Mouse (Mus musculus) midbrain, embryonic 13.5 days (tissue): ENCODE data around the gene Itpr2. TPM values are rescaled to one million over a fixed set of nuclear protein-coding genes. Genes with fewer than 3 reads are reported as not detected.
"Not testable (repeated sequence)": the region's sequence is repeated elsewhere in the genome, so short reads cannot be mapped to it uniquely, and the experiment has no call there.

Source experiments
- ATAC-seq: fragments of 200-750 bp; cut with Nextera tagmentation; 2 replicates; pipeline ENCODE4 v1.8.0; 2017; ENCODE audit warnings: mild to moderate bottlenecking, moderate TSS enrichment, moderate library complexity
- H3K27ac ChIP-seq: fragments of 300-500 bp; sonication (generic); 2 replicates; pipeline ENCODE4 v1.5.1; 2015; ENCODE audit warnings: inconsistent platforms, mild to moderate bottlenecking, moderate library complexity
- H3K27me3 ChIP-seq: fragments of 300-500 bp; sonication (generic); 2 replicates; pipeline ENCODE4 v1.6.1; 2015; ENCODE audit warnings: mild to moderate bottlenecking, inconsistent platforms
- H3K36me3 ChIP-seq: fragments of 300-500 bp; sonication (generic); 2 replicates; pipeline ENCODE4 v1.6.1; 2015; ENCODE audit warnings: mild to moderate bottlenecking, inconsistent platforms
- H3K4me1 ChIP-seq: fragments of 300-500 bp; sonication (generic); replicated peaks from 2 replicates; pipeline ENCODE4 v1.6.1; 2015; ENCODE audit warnings: inconsistent platforms
- H3K4me2 ChIP-seq: fragments of 300-500 bp; sonication (generic); replicated peaks from 2 replicates; pipeline ENCODE4 v1.6.1; 2015; ENCODE audit warnings: moderate library complexity, mild to moderate bottlenecking, inconsistent platforms
- H3K4me3 ChIP-seq: fragments of 300-500 bp; sonication (generic); replicated peaks from 2 replicates; pipeline ENCODE4 v1.5.1; 2015; ENCODE audit warnings: mild to moderate bottlenecking, inconsistent platforms
- H3K9ac ChIP-seq: fragments of 300-500 bp; sonication (generic); replicated peaks from 2 replicates; pipeline ENCODE4 v1.6.1; 2015; ENCODE audit warnings: mild to moderate bottlenecking, inconsistent platforms
- H3K9me3 ChIP-seq: fragments of 300-500 bp; sonication (generic); 2 replicates; pipeline ENCODE4 v1.6.1; 2016; ENCODE audit warnings: mild to moderate bottlenecking, inconsistent platforms
- WGBS: fragments of 180-500 bp; shearing (Covaris S2); methylation state at CpG from one replicate; pipeline ENCODE4 v1.1.7; 2015; 5-methylcytosine and 5-hydroxymethylcytosine counted together
- polyA plus RNA-seq: library from polyadenylated mRNA; unstranded; fragments of >200 nt; fragmentation: Nextera tagmentation; extraction: Ambion mirVana; gene quantifications from 2 replicates; pipeline ENCODE4 v1.2.1, GENCODE M21; 2015

Gene Itpr2
- polyA plus RNA-seq, 1 experiment from 2014 or later = 4.5 TPM

GRCm38 (mm10) chr6:146486073-146486472 is 15.9 kb downstream of the Itpr2 start:
- no peaks in the 10 kb centered on the region for H3K36me3 ChIP-seq
- H3K9me3 ChIP-seq = no peaks in the 10 kb centered on the region
- no peak for ATAC-seq
- H3K4me2 ChIP-seq = no peak overlapping the region
- no peak overlapping the region for H3K27ac ChIP-seq
- no peak overlapping the region for H3K4me3 ChIP-seq
- no peaks in the 10 kb centered on the region for H3K27me3 ChIP-seq
- no peaks in the 10 kb centered on the region for H3K4me1 ChIP-seq
- no peak overlapping the region for H3K9ac ChIP-seq
- WGBS = 79% methylated on average over 4 of the region's 4 CpGs

GRCm38 (mm10) chr6:146481441-146481840 is 20.6 kb downstream of the Itpr2 start:
- no peak overlapping the region for H3K9ac ChIP-seq
- no peaks in the 10 kb centered on the region for H3K4me1 ChIP-seq
- no peak overlapping the region for H3K27ac ChIP-seq
- 70% methylated on average over 6 of the region's 6 CpGs for WGBS
- H3K4me3 ChIP-seq = no peak overlapping the region
- H3K9me3 ChIP-seq = no peaks in the 10 kb centered on the region
- H3K4me2 ChIP-seq = no peak overlapping the region
- no peaks in the 10 kb centered on the region for H3K27me3 ChIP-seq
- no peak for ATAC-seq
- no peaks in the 10 kb centered on the region for H3K36me3 ChIP-seq

GRCm38 (mm10) chr6:146480925-146481324 is 21.1 kb downstream of the Itpr2 start:
- Histone ChIP-seq H3K9ac (no peak overlapping the region), H3K4me3 (no peak overlapping the region), H3K27ac (no peak overlapping the region), H3K4me1 (no peaks in the 10 kb centered on the region), H3K4me2 (no peak overlapping the region), H3K27me3 (no peaks in the 10 kb centered on the region), H3K9me3 (no peaks in the 10 kb centered on the region), H3K36me3 (no peaks in the 10 kb centered on the region)
- 75% methylated on average over 3 of the region's 3 CpGs for WGBS
- no peak for ATAC-seq

DNA sequence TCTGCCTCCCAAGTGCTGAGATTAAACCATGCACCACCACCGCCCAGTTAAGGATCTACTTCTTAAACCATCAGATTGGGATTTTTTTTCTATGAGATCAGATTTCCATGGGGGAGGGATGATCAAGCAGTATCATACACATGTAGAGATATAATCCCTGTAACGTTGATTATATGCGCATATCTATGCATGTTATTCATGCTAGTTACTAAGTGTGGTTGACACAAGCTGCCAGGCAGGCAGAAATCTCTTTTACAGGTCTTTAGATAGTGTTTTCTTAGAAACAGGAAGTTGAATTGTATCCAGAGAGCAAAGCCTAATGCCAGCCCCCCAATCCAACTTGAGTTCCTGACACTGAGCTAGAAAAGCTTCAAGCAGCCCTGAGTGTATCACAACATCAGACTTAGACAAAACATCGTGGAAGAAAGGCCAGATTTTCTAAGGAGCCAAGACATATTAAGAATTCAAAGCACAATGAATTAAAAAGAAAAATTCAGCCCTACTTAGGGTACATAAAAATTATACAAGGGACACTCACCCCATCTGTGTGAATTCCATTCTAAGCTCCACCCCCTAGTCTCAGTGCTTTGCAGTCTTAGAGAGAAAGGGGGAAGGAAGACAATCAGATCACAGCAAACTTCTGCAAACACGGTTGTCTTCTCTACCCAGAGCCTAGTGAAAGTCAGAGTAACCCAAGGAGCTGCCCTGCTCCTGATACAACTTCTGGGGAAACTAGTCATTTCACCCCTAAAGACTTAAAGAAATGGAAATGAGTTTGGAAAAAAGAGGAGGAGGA is 22.9 kb downstream of the Itpr2 start:
- Histone ChIP-seq H3K4me1 (no peaks in the 10 kb centered on the region), H3K9me3 (no peaks in the 10 kb centered on the region), H3K27ac (no peak overlapping the region), H3K36me3 (no peaks in the 10 kb centered on the region), H3K4me2 (no peak overlapping the region), H3K9ac (no peak overlapping the region), H3K27me3 (no peaks in the 10 kb centered on the region), H3K4me3 (no peak overlapping the region)
- 78% methylated on average over 5 of the region's 5 CpGs for WGBS
- no peak for ATAC-seq

DNA sequence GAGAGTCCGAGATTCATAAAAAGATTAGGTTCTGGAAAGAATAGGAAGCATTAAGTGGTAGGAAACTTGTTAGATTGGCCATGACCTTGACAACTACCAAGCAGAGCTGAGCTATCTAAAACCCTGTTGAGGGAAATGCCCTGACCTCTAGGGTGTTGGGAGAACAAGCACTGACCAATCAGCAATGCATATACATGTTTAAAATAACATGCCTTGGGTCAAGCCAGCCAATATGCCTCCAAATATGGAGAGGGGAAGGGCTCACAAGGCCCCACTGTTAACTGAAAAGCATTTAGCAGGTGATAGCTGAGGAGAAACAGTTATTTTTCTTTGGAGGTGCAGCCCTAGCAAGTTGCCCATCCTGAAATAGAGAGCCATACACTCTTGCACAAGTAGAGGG is 25.2 kb downstream of the Itpr2 start:
- Histone ChIP-seq H3K27ac (no peak overlapping the region), H3K9me3 (no peaks in the 10 kb centered on the region), H3K4me1 (no peaks in the 10 kb centered on the region), H3K4me3 (no peak overlapping the region), H3K36me3 (no peaks in the 10 kb centered on the region), H3K27me3 (no peaks in the 10 kb centered on the region), H3K4me2 (no peak overlapping the region), H3K9ac (no peak overlapping the region)
- WGBS = 67% methylated on average over 1 of the region's 1 CpGs
- ATAC-seq = no peak

- Histone ChIP-seq H3K4me3 (no peak overlapping the region), H3K9me3 (no peaks in the 10 kb centered on the region), H3K27ac (no peak overlapping the region), H3K4me1 (no peaks in the 10 kb centered on the region), H3K36me3 (no peaks in the 10 kb centered on the region), H3K4me2 (no peak overlapping the region), H3K9ac (no peak overlapping the region), H3K27me3 (no peaks in the 10 kb centered on the region)
- no peak for ATAC-seq
- 75% methylated on average over 4 of the region's 4 CpGs for WGBS
These were observed 27.9 kb downstream of the Itpr2 start for GRCm38 (mm10) chr6:146474166-146474565.

GRCm38 (mm10) chr6:146473216-146473955 is 28.6 kb downstream of the Itpr2 start:
- no peak overlapping the region for H3K4me2 ChIP-seq
- no peak overlapping the region for H3K4me3 ChIP-seq
- no peaks in the 10 kb centered on the region for H3K27me3 ChIP-seq
- no peak overlapping the region for H3K27ac ChIP-seq
- H3K36me3 ChIP-seq = no peaks in the 10 kb centered on the region
- no peaks in the 10 kb centered on the region for H3K4me1 ChIP-seq
- H3K9me3 ChIP-seq = no peaks in the 10 kb centered on the region
- 90% methylated on average over 6 of the region's 6 CpGs for WGBS
- no peak overlapping the region for H3K9ac ChIP-seq
- ATAC-seq = no peak

DNA sequence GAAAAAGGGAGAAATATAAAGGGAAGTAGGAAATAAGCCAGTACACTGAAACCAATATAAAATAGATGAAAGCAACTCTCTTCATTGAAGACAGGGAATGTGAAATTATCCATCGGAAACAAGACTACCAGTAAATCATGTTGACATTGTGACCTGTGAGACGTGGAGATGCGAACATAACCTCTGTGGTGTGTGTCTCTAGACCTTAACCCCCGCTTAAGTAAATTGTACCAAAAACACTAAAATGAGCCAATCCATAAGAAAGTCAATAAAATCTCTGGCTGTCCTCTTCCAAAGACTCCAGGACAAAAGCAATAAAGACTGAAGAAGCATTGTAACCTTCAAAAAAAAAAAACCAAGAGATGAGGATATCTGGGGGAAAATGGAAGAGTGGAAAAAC is 31.6 kb downstream of the Itpr2 start:
- Histone ChIP-seq H3K27ac (no peak overlapping the region), H3K9me3 (no peaks in the 10 kb centered on the region; the same call in 1 of the 2 replicates), H3K4me1 (no peaks in the 10 kb centered on the region), H3K4me3 (no peak overlapping the region), H3K9ac (no peak overlapping the region), H3K36me3 (no peaks in the 10 kb centered on the region), H3K27me3 (no peaks in the 10 kb centered on the region), H3K4me2 (no peak overlapping the region)
- ATAC-seq = no peak
- 89% methylated on average over 4 of the region's 4 CpGs for WGBS

DNA sequence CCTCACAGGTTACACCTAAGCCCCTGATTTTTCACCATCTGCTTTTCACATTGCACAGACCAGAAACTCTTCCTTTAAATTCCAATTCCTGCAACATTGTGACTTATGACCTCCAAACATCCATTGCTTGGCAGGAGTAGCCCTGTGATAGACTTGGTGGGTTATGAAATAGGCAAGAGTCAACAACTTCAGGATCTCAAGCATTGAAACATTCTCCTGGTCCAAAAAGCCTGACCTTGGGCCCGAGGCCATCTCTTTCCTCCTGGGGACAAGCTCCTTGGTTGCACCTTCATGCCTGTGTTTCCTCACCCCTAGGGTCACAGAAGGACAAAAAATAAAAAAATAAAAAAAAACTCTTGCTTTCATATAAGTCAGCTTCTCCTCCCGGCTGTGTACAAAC is 32.1 kb downstream of the Itpr2 start:
- H3K27me3 ChIP-seq = no peaks in the 10 kb centered on the region
- no peaks in the 10 kb centered on the region for H3K36me3 ChIP-seq
- no peak overlapping the region for H3K4me3 ChIP-seq
- H3K9ac ChIP-seq = no peak overlapping the region
- no peak for ATAC-seq
- H3K4me2 ChIP-seq = no peak overlapping the region
- no peak overlapping the region for H3K27ac ChIP-seq
- H3K9me3 ChIP-seq = no peaks in the 10 kb centered on the region; the same call in 1 of the 2 replicates
- WGBS = 89% methylated on average over 2 of the region's 2 CpGs
- no peaks in the 10 kb centered on the region for H3K4me1 ChIP-seq

- Histone ChIP-seq H3K27me3 (no peaks in the 10 kb centered on the region), H3K9ac (no peak overlapping the region), H3K4me3 (no peak overlapping the region), H3K9me3 (no peaks in the 10 kb centered on the region; the same call in 1 of the 2 replicates), H3K27ac (no peak overlapping the region), H3K4me1 (no peaks in the 10 kb centered on the region), H3K4me2 (no peak overlapping the region), H3K36me3 (no peaks in the 10 kb centered on the region)
- 39% methylated on average over 8 of the region's 8 CpGs for WGBS
- no peak for ATAC-seq
These were observed 33.7 kb downstream of the Itpr2 start for GRCm38 (mm10) chr6:146468361-146468760.

DNA sequence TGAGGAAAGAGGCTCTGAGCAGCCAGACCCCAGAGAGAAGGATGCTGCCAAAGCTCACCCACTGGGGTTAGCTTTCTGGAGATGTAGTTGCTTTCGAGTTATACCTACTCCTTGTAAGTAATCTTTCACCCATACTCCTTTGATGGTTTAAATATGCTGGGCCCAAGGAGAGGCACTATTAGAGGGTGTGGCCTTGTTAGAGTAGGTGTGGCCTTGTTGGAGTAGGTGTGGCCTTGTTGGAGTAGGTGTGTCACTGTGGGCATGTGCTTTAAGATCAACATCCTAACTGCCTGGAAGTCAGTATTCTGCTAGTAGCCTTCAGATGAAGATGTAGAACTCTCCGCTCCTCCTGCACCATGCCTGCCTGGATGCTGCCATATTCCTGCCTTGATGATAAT is 37.4 kb downstream of the Itpr2 start:
- H3K4me3 ChIP-seq, H3K9me3 ChIP-seq, H3K4me1 ChIP-seq, H3K4me2 ChIP-seq, H3K27me3 ChIP-seq, H3K36me3 ChIP-seq, H3K27ac ChIP-seq, H3K9ac ChIP-seq, ATAC-seq: not testable (repeated sequence)
- WGBS = 94% methylated on average over 2 of the region's 2 CpGs

DNA sequence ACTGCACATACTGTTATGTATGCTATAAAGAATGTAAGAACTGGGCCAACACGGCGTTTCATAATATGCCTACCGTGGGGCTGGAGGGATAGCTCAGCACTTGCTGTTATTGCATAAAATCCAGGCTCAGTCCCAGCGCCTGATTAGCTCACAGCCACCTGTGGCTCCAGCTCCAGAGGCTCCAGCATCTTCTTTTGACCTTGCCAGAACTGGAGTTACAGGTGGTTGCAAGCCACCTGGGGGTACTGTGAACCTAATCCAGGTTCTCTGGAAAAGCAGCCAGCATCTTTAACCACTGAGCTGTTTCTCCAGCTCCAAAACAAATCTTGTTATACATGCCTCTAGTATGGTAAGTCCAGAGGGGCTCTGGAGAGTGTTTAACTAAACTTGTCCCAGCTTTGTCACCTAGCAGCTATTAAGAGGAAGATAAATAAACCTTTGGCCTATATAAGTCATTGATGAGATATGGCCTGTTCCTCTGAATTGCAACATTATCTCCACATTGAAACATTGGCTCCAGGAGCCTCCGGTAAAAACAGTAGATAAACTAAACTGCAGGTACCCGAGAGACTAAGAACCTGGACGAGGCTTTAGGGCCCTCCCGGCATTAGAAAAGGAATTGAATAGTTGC is 37.9 kb downstream of the Itpr2 start:
- no peak overlapping the region for H3K4me2 ChIP-seq
- no peak for ATAC-seq
- WGBS = 92% methylated on average over 8 of the region's 8 CpGs
- no peaks in the 10 kb centered on the region; the same call in 1 of the 2 replicates for H3K9me3 ChIP-seq
- no peaks in the 10 kb centered on the region for H3K4me1 ChIP-seq
- no peaks in the 10 kb centered on the region for H3K27me3 ChIP-seq
- no peak overlapping the region for H3K4me3 ChIP-seq
- H3K9ac ChIP-seq = no peak overlapping the region
- H3K36me3 ChIP-seq = no peaks in the 10 kb centered on the region
- H3K27ac ChIP-seq = no peak overlapping the region
